Mouse (Mus musculus): Measurements from ENCODE around the gene Cacng5. TPM values are rescaled to one million over a fixed set of nuclear protein-coding genes. Genes with fewer than 3 reads are reported as not detected.

Cacng5 gene
- total RNA-seq (2017): not detected in 2 replicates

DNA sequence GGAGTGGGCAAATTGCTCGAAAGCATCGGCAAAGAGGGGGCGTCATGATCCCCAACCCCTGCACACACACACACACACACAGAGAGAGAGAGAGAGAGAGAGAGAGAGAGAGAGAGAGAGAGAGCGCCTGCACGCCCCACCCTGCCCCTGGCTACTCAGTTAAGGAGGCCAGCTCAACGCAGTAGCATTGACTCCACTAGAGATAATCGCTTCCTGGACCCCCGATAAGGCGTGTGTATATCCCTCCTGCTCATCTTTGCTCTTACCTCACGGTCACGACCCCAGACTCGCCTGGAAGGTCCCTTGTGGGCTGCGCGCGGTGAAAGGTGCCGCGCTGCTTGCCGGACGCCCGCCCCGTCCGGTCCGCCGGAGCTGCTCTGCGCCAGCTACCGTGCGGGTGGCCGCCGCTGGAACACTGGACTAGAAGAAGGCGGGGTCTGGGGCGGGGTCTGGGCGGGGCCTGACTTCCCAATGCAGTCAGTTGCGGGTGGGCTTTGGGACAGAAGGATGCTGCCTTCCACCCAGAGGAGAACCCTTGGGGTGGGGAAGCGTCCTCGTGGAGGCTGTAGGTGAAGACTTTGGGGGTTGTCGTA lies at the start of gene Cacng5:
TSS of gene Cacng5 (minus strand) at position 422 of the 593 bp plus-strand sequence.
- ATAC-seq (replicated peaks; ENCODE audit: low read depth, poor library complexity, severe bottlenecking): no peak

DNA sequence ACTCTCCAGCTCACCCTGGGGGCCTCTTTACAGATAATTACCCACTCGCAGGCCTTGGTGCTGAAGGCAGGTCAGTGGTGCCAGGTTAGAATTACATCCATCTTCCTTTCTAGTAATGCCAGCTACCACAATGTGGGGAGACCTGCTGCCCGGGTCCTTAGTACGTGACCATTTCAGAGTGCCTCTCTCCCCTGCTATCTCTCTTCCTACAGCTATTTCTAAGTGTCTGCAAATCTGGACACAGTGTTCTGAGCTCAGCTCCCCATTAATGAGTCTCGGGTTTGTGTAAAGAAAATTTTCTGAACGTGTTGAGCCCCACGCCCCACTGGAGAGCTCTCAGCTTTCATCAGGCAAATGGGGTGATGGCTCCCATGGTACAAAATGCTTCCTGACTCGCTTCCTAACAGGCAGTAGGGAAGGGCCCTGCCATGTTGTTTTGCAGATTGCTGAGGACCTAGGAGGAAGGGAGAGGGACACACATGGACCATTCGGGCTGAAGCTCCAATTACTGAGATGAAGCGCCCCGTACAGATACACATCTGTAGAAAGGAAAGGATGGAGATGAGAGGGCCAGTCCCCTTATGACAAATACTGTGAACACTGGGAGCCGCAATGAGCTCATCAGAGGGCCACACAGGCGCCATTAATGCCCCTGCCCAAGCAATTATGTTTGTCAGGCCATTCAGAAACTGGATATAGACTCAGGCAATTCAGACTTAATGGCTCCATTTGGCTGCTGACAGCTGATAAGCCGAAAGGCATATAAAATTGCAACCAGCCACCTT lies 42.9 kb upstream of the Cacng5 start:
- no peak for ATAC-seq (replicated peaks; ENCODE audit: low read depth, poor library complexity, severe bottlenecking)

DNA sequence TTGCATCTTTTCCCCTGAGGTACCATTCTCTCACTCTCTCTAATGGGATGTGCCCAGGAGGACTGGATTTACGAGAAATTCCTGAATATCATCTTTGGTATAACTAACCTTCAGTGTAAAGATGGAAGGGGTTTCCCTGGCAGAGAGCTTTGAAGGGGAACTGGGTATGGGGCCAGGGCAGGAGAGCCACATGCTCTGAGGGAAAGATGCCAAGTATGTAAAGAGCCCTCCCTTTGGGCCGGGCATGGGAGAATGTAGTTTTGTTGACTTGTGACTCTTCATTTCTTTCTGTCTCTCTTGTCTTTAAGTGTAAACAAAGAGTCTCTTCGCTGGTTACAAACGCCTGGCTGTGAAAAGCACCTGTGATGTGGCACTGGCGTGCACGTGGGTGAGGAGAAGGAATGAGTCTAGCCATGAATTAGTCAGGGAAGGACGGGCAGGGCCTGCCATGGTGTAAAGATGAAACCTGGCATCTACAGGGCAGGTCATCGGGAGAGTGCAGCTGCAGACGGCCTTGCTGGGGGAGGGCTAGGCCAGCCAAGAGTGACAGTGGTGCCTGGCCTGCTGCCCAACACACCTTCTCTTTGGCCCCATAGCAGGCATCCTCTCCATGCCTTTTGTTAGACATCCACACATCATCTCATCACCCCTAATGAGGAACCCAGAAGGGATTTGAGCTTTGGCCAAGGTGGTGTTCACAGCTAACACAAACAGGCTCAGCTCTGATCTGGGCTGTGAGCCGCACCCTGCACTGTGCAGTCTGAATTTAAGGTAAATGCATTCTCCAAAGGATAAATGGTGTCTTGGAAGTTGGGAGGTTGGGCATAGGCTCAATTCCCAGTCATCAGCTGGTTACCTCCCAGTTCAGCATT lies 40.6 kb upstream of the Cacng5 start:
- no peak for ATAC-seq (replicated peaks; ENCODE audit: low read depth, poor library complexity, severe bottlenecking)

DNA sequence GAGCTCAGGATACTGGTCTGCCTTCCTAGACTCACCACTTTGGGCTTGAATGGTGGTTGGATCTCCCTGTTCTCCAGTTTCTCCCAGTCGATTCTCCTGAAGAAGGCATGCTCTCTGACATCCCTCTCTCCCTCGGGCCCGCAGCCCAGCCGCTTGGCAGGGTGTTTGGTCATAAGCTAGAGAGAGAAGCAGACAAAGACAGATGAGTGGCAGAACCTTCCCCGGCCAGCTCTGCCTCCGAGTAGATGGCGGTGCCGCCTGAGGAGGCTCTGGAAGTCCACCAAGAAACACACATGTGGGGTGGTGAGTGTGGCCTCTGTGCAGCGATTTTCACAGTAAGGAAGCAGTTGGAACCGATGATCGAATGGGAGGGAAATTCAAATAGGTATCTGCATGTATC lies 36.6 kb upstream of the Cacng5 start:
- no peak for ATAC-seq (replicated peaks; ENCODE audit: low read depth, poor library complexity, severe bottlenecking)

DNA sequence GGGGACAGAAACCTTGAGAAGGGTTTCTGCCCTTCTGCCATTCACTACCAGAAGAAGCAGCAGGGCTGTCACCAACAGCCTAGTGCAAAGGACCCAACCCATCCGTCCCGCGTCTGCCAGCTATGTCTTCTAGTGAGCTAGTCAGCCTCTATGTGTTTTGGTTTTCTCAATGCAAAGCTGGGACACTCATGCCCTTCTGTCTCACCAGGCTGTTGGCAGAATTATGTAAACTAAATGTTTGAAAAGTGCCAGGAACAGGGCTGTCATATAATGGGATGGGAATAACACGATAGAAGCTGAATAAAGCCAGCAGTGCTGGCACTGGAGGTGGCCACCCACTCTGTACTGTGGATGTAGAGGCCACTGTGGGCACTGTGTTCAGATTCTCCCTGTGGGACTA lies 35.8 kb upstream of the Cacng5 start:
- ATAC-seq (replicated peaks; ENCODE audit: low read depth, poor library complexity, severe bottlenecking): no peak

DNA sequence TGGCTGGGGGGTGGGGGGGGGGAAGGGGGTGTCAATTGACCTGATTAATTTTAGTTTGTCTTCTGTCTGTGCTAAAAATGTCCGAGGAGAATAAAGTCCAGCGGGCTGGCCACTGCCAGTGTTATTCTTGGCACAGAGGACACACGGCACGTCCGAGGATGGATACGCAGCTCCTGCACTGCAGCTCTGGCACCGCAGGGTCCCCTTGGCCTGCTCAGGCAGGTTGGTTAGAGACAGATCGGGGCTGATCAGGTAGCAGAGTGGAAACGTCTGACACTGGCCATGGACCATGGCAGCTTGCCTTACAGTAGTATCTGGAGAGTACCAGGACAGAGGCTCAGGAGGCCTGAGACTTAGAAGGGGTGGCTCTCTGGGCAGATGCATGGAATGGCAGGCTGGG lies 35.4 kb upstream of the Cacng5 start:
- ATAC-seq (replicated peaks; ENCODE audit: low read depth, poor library complexity, severe bottlenecking): no peak

DNA sequence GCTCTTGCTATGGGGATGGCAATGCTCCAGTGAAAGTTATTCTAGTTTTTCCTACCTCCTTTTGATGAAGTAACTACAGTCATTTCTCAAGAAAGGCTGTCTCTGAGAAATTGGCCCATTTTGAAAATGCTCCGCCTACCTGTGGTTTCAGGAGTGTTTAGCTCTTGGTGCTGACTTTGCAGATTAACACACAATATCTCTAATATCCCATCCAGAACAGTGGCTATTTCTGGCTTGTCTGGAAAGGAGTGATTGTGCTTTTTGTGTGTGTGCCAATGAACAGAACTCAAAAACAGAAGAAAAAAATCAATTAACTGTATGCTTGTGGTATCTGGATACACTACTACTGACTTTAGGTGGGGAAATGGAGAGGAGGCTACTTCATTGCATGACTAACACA lies 33.1 kb upstream of the Cacng5 start:
- ATAC-seq (replicated peaks; ENCODE audit: low read depth, poor library complexity, severe bottlenecking): no peak

DNA sequence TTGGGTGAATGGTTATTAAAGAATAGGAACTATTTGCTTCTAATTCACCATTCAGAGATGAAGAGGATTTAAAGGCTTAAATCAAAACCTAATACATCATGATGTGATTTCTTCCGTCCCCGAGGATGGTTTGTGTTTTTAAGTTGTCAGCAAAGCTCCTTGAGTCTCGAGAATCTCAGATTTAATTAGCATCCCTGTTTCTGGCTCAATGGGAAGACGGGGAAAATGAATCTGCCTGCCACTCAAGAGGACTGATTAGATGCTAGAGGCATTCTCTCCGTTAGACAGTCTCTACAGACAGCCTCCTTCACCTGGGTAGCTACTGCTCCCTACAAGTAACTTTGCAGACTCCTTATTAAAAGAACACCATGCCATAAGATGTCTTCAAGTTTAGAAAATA lies 32.0 kb upstream of the Cacng5 start:
- no peak for ATAC-seq (replicated peaks; ENCODE audit: low read depth, poor library complexity, severe bottlenecking)

DNA sequence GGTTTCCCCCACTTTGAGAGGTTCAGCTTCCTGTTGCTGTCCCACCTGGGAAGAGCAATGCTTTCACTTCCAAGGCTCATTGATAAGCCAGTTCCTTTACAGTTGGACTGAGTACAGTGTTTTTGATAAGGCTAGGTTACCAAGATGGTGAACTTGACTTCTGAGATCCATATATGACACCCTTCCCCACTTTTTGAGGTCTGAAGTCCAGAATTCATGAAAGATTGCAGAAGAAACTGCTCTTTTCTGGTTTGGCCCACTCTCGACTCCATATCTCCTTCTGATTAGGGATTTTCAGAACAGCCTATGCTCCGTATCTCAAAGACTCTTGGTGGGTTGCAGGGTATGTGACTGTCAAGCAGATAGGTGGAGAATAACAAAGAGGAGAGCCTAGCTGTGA lies 22.1 kb upstream of the Cacng5 start:
- no peak for ATAC-seq (replicated peaks; ENCODE audit: low read depth, poor library complexity, severe bottlenecking)

DNA sequence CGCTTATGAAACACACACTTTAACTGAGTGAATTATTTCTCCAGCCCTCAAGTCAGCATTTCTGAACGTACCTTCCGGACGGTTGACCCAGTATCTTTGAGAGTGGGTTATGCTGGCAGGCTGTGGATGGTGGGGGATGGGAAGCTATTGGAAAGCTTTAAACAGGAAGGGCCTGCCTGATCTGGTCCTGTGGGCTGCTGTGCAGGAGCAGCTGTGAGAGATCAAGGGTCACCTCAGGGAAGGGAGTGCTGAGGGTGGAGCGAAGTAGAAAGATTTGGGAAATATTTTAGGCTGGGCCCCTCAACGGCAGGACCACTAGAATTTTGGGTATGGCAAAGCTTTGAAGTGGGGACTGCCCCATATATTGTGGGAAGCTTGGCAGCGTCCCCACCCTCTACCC lies 16.9 kb upstream of the Cacng5 start:
- ATAC-seq (replicated peaks; ENCODE audit: low read depth, poor library complexity, severe bottlenecking): no peak

DNA sequence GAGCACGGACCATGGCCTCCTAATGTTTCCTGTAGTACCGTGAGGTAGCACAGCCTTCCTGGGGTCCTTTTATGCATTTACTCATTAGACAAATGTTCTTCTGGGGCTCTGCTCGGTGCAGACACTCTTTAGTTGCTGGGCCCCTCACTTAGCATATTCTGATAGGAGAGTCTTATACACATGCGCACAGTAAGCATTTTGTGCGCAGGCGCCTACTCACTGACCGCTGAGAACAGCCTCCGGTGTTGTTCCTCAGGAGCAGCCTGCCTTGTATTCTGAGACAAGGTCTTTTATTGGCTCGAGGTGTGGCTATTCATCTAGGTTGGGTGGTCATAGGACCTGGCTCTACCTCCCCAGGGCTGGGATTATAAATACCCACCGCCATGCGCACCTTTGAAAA lies 16.4 kb upstream of the Cacng5 start:
- no peak for ATAC-seq (replicated peaks; ENCODE audit: low read depth, poor library complexity, severe bottlenecking)

DNA sequence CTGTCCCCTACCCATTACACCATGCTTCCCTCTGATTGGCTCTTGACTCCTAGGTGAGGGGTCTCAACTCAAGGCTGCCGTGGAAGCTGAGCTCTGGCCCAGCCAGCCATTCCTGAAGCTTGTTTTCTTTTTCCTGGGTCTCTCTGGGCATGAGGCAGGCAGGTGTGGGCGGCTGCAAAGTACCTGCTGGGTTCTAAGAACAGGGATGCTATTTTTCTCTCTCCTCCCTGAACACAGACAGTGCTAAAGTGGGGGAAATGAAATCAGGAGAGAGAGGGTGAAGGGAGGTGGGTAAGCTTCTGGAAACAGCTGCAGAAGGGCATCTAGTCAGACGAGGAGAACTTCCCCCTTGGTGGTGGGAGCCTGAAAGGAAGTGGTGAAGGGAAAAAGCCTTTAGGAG lies 14.9 kb upstream of the Cacng5 start:
- no peak for ATAC-seq (replicated peaks; ENCODE audit: low read depth, poor library complexity, severe bottlenecking)

DNA sequence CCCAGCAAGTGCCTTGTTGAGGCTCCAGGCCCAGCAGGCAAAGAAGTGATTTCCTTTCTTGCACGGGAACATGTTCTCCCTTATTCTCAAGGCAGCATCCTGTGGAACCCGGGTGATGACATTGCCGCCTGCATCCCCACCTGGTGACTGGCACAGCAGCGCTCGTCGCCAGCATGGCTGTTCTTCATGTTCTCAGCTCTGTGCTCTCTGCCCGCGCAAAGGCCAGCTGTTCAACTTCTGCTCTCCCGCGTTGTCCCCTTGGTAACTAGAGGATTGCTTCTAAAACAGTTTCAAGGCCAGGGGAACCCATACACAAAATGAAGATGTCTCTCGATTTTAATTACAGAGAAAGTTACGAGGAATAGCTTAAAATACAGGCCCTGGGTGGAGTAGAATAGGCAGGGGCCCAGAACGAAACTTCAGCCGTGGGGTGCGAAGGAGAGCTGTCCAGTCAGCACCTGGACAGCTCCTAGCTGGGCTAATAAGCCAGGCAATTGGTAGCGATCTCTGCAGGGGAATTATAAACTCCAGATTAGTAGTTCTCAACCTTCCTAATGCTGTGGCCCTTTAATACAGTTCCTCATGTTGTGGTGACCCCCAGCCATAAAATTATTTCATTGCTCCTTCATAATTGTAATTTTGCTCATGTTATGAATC lies 5.1 kb upstream of the Cacng5 start:
- peak; percentile 69; the same call in 1 of the 2 replicates for ATAC-seq (replicated peaks; ENCODE audit: low read depth, poor library complexity, severe bottlenecking)

DNA sequence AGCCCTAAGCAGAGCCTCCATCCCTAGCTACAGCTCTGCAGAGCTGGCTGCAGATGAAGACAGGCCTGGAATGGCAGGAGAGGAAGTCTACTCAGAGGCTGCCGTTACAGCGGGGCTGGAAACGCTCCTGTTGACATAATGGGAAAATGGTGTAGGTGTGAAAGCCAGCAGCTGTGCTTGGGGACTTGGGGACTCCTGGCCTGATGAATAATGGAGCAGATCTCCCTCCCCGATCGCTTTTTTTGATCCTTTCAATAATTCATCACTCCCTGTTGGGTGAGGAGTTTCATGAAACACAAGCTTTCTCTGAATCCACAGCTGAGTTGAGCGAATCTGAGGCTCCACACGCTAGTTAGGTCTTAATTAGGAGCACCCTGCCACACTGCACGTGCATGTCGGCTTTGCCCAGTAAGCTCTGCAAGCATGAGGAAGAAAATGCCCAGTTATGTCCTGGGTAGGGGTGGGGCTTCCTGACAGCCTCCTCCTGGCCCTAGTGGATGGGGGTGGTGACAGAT lies 2.9 kb upstream of the Cacng5 start:
- no peak for ATAC-seq (replicated peaks; ENCODE audit: low read depth, poor library complexity, severe bottlenecking)

DNA sequence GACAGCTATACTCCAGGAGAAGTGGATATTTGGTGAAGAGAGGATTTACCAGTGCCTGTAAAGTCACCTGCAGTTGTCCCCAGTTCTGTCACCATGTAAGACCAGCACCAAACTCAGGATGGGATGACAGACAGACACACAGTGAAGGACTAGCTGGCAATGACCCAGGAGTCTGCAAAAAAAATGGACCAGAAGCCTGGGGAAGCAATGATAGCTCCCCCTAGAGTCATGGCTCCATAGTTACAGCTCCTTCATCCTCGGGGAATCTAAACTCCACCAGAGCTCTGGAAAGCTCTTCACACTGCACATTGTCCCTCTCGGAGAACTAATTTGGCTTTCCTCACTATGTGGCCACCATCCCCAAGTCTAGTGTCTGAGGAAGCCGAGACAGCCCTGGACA lies 1.5 kb downstream of the Cacng5 start:
- ATAC-seq (replicated peaks; ENCODE audit: low read depth, poor library complexity, severe bottlenecking): no peak

DNA sequence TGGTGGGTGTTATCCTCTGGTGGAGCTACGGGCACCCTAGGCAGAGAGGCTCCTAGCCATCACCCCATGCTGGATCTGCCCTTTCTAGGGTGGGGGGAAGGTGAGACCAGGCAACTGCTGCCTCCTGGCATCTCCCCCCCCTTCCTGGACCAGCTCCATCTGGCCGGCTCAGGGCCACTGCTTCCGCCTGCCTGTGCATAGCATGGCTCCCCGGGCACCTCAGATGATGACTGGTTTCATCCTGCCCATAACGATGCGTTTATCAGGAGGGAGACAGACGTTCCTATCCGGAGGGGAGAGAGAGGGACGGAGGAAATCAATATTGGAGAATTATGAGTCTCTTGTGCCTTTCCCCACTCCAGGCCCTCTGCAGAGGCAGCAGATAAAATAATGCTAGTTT lies 9.5 kb downstream of the Cacng5 start:
- no peak for ATAC-seq (replicated peaks; ENCODE audit: low read depth, poor library complexity, severe bottlenecking)

DNA sequence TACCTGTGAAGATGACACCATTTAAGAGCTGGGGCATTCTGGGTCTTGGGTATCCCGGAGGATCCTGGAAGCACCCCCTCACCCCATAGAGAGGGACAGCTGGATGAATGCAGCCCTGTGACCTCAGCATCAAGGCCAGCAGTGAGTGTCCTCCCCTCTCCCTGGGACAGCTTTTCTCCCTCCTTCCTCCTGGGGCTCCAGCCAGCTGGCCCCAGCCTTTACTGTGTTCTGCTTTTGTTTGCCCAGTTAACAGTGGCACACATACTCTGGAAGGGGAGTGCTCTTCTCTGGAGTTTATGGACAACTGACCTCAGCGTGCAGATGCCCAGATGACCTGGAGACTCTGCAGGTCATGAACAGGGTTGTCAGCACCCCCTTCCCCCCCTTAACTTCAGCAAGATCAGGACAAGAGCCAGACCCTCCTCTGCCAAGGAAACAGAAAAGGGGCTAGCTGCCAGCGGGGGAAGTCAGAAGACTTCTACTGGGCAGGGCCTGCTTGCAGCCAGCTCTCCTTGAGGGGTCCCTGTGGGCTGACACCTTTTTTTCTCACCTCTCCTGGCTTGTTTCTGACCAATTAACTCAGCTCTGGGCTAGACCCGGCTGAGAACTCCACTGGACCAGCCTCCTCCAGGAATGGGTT lies 10.8 kb downstream of the Cacng5 start:
- no peak for ATAC-seq (replicated peaks; ENCODE audit: low read depth, poor library complexity, severe bottlenecking)

DNA sequence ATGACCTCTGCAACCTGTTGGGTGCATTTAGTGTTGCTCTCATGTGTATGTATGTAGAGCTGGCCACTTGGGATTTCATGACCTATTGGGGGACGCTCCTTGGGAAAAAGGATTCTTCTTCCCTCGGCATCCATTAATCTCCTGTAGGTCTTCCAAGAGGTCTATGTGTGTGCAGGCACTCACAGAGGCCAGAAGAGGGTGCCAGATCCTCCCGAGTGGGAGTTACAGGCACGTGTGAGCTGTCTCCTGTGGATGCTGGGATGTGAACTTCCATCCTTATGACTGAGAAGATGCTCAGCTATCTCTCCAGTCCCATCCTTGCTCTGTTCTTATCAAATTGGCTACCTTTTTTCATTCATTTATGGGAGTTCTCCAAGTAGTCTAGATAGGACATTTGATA lies 14.4 kb downstream of the Cacng5 start:
- ATAC-seq (replicated peaks; ENCODE audit: low read depth, poor library complexity, severe bottlenecking): no peak

DNA sequence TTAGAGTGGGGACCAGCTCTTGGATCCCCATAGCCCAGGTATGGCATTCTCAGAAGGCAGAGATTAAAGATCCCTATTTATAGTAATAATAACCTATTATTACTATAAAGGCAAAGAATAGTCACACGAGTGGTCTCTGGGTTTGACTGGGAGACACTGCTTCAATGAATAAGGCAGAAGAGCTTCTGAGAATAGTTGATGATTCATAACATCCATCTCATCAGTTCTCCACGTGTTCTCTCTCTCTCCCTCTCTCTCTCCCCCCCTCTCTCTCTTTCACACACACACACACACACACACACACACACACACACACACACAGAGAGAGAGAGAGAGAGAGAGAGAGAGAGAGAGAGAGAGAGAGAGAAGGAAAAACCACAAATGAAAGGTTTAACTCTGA lies 16.2 kb downstream of the Cacng5 start:
- ATAC-seq (replicated peaks; ENCODE audit: low read depth, poor library complexity, severe bottlenecking): no peak

DNA sequence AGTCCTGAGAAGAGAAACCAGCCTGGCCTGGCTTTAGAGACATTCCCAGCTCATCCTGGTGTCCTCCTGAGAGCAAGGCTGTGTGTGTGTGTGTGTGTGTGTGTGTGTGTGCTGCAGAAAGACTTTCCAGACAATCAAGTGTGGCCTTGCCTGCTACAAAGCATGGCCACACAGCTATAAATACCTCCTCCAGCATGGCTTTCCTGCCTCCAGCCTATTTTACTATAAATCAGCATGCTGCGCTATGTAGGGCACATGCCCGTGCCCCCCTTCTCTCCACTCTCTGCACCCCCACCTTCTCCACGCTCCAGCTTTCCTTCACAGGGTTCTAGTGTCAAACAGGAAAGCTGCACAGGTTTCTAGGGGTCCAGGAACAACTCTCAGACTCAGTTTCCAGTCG lies 19.2 kb downstream of the Cacng5 start:
- no peak for ATAC-seq (replicated peaks; ENCODE audit: low read depth, poor library complexity, severe bottlenecking)

All from common myeloid progenitor, adult 5-6 weeks (primary cell).